Mouse (Mus musculus) thymus, adult 2 months (tissue): ENCODE data around the gene Cdkl3.

Experiments used
- CTCF ChIP-seq: fragments of 200-500 bp; IDR thresholded peaks from 2 replicates; pipeline ENCODE4 v1.5.1; 2012; ENCODE audit warnings: mild to moderate bottlenecking, control low read depth, low read length, moderate library complexity, borderline replicate concordance; ENCODE audit not compliant: control insufficient read depth, poor library complexity, insufficient read depth; ENCODE audit errors: extremely low read depth
- POLR2A ChIP-seq: fragments of 200-500 bp; IDR thresholded peaks from 2 replicates; pipeline ENCODE4 v1.6.1; 2012; ENCODE audit warnings: mild to moderate bottlenecking, low read length, control low read depth, moderate library complexity; ENCODE audit not compliant: control insufficient read depth, poor library complexity, insufficient read depth; ENCODE audit errors: extremely low read depth

DNA sequence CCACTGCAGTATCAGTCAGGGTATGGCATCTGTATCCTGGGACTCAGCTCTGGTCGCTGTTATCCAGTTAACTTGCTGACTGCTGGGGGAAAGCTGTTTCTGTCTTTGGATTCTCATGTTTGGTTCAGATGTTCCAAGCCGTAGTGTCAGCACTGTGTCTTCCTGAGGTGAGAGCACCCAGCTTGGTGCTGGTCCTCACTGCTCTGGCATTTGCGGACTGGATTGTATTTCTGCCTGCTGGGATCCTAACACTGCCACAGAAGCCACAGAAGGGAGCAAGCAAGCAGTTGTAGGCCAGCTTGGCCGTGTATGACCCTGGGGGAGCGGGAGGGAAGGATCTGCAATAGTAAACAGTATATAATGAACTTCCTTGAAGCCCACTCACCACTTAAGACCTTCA lies 37.4 kb upstream of the Cdkl3 start:
- no peak for TF ChIP-seq POLR2A
- no peak for TF ChIP-seq CTCF
